Mouse (Mus musculus) Patski (cell line): ENCODE measurements at regions not wholly inside any gene's neighbourhood (a gene's known extent, or its start where the extent isn't known, plus 50 kb on each side); places are given as distances from the start of the nearest gene placed in this dataset.

Experiments used
- ATAC-seq: fragments of 100-300 bp; one replicate; pipeline ENCODE4 v1.8.0; 2021
- CTCF ChIA-PET: fragments of 350-600 bp; sonication (Branson Sonifier 250); formaldehyde crosslinking; loops from one replicate; lab custom pipeline; 2022; ENCODE audit warnings: inconsistent platforms; lab: Charles Lee
- POLR2A ChIA-PET: fragments of 350-600 bp; sonication (Branson Sonifier 250); formaldehyde crosslinking; loops from one replicate; lab custom pipeline; 2022; ENCODE audit warnings: antibody characterized with exemption, inconsistent platforms; lab: Charles Lee
- DNase-seq: peaks from one replicate; pipeline ENCODE4 v3.0.0-alpha.2; 2011; ENCODE audit warnings: low read depth, low spot score
- H3K27me3 ChIP-seq: fragments of 371-371 bp; one replicate; pipeline ENCODE4 v1.5.1; 2021
- CTCF ChIP-seq: fragments of 100-300 bp; IDR thresholded peaks from one replicate; pipeline ENCODE4 v1.5.1; 2021
- in situ Hi-C: fragments of 300-500 bp; cut with MboI; formaldehyde crosslinking; loops from 3 replicates; pipeline ENCODE4 v1.11.1; 2018; ENCODE audit warnings: low pct_unique_long_range_greater_than_20kb, mixed read lengths

DNA sequence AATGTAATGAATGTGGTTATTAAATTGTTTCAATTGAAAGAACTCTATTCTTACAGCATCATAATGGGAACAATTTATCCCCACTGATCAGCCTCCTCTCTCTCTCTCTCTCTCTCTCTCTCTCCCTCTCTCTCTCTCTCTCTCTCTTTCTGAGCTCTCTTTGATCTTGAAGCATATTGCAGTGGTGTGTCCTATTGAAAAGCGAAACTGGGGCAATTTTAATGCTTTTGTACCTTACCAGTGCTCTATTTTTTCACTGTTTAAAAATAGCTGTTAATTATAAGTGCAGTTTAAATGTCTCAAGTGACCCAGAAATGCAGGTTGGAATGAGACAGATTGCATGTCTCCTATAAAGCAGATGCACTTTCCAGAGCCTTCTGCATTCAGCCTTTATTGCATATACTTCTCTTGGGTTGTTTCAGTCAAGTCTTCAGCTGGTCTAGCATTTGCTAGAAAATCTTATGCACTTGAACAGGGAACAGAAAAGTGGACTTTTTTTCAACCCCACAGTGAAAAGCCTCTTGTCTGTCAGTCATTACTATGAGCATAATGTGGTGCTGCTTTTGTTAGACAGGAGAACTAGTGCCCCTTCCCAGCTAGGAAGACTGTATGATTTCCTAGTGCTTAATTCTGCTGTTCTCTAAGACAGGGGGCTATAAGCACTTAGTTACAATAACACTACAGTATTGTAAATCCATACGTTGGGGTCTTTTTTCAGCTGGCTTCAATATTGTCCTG is 251.9 kb upstream of the Nr2f1 start:
- TF ChIP-seq CTCF, result no peak
- ATAC-seq (no peak), DNase-seq (no peak)
- in situ Hi-C loops, result no loop called here
- CTCF ChIA-PET, result interaction anchor here (0.6 to 1.8 kb wide), 3 partner anchors 20 to 1426 kb away, joined by 3 to 5 read pairs (median 4); no protein-coding TSS in a partner anchor
- POLR2A ChIA-PET, result no interaction called here
- peaks cover 13% of the 10 kb centered on the region for H3K27me3 ChIP-seq

DNA sequence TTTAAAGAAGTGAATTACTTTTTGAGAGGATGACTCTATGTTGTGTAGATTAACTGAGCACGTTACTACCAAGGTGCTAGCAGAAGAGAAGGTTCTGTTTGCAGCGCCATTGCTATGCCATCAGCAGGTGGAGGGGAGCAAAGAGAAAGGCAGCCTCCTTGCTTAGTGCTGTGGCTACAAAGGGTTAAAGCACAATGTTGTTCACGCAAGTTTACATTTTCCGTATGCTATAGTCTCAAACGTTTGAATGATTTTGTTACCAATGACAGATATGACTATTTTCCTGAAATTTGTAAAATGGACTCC is 247.1 kb upstream of the Nr2f1 start:
- peaks cover 13% of the 10 kb centered on the region for H3K27me3 ChIP-seq
- no peak for TF ChIP-seq CTCF
- DNase-seq (no peak), ATAC-seq (no peak)
- ChIA-PET CTCF (no interaction called here), POLR2A (no interaction called here)
- in situ Hi-C loops, result no loop called here

DNA sequence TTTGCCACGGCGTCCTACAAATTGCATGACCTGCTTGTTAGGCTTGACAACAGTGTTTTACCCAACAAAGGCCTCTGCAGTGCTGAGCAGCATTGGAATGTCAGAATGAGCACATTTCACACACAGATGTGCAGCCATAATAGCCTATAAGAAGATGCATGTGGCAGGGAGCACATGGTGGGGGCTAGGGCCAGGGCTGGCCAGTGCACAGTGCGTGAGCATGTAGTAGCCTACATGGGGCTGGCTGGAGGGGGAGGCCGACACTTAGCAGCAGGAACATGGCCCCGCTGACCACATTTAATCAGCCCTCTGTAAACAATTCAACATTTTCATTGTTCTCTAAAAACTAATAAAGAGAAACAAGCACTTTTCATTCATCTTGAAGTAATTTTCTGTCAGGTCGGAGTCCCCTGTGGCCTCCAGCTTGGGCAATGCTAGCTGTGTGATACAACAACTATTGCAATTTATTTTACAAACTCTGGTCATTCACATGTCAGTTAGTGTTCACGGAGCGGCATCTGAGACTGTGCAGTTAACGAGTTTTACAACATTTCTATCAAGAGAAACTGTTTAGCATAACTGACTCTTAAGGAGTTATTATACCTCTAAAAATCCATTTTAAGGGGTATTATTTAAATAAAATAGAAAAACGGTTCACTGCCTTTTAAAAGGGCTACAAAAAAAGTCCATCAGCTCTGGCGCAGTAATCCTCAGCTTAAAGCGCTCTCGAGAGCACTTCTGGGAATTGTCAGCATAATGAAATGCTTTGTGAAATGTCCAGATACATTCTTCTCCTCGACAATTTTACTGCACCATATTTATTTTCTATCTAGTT is 246.6 kb upstream of the Nr2f1 start:
- ATAC-seq, result no peak
- H3K27me3 ChIP-seq, result peaks cover 13% of the 10 kb centered on the region
- CTCF ChIA-PET, result interaction anchor here (1.0 kb wide), 1 partner anchor 8 kb away, joined by 3 read pairs; no protein-coding TSS in a partner anchor
- in situ Hi-C loops, result no loop called here
- POLR2A ChIA-PET, result no interaction called here
- TF ChIP-seq CTCF, result no peak
- no peak for DNase-seq

DNA sequence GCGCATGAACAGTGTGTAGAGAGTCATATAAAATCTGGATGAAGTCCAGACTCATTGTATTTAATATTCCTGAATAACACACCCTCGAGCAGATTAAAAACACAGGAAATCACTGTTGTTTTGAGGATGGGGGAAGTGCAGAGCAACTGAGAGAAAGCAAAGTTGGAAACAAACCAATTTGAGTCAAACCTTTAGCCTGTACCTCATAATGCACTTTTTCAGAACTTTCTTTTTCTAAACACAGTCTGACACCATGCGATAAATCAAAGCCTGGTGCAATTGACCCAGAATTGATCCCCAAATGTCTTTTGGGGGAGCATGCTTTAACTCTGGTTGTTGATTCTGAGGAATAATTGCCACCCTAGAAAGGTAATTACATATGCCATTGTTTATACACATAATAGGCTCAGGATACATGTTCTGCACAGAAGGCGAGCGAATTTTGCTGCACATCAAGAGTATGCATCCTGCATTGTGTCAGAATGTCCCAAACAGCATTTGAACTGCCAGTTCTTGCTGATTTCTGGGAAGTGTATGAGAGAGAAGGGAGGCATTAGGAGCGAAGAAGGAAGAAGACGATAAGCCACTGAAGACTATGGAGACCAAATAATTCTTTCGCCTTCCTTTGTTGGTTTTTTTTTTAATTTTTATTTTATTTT is 245.3 kb upstream of the Nr2f1 start:
- POLR2A ChIA-PET, result no interaction called here
- ATAC-seq (no peak), DNase-seq (no peak)
- H3K27me3 ChIP-seq, result peaks cover 2% of the 10 kb centered on the region
- TF ChIP-seq CTCF, result no peak
- in situ Hi-C loops, result no loop called here
- CTCF ChIA-PET, result interaction anchor here (1.0 kb wide), 1 partner anchor 9 kb away, joined by 3 read pairs; no protein-coding TSS in a partner anchor

DNA sequence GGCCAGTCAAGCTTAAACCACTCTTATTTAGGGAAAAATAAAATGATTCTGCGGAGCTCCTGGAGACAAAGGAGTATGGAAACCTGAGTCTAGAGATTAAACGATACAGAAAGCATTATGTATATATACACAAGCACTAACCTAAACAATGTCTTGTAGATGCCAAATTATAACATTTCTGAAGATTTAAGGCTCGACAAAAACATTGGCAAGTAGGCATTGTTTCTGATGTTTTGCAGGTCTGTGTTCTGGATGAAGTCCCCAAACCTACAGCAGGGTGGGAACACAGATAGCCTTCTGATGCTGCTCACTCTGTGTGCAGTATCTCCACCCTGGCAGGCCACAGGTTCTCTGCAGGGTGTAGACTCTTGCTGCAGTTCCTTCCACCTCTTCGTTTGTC is 228.9 kb upstream of the Nr2f1 start:
- no peak for TF ChIP-seq CTCF
- CTCF ChIA-PET, result no interaction called here
- POLR2A ChIA-PET, result no interaction called here
- no peaks in the 10 kb centered on the region for H3K27me3 ChIP-seq
- no peak for ATAC-seq
- in situ Hi-C loops, result no loop called here
- DNase-seq, result no peak

DNA sequence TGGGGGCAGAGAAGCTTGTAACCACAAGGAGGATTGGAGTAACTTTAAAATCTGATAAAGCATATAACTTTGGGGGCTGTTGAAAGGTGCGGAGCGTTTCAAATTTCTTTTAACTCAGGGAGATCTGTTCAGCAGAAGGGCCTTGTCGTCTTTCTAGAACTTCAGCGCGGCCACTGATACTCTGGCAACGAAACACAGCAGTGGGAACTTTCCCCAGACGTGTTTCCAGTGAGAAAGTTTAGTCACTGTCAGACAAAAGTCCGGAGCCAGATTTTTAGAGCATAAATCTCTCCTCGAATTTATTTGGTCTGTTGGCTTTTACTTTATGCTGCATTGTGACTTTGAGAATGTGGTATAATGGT is 228.5 kb upstream of the Nr2f1 start:
- DNase-seq, result no peak
- ATAC-seq, result no peak
- in situ Hi-C loops, result no loop called here
- CTCF ChIA-PET, result no interaction called here
- no peaks in the 10 kb centered on the region for H3K27me3 ChIP-seq
- POLR2A ChIA-PET, result no interaction called here
- TF ChIP-seq CTCF, result no peak

DNA sequence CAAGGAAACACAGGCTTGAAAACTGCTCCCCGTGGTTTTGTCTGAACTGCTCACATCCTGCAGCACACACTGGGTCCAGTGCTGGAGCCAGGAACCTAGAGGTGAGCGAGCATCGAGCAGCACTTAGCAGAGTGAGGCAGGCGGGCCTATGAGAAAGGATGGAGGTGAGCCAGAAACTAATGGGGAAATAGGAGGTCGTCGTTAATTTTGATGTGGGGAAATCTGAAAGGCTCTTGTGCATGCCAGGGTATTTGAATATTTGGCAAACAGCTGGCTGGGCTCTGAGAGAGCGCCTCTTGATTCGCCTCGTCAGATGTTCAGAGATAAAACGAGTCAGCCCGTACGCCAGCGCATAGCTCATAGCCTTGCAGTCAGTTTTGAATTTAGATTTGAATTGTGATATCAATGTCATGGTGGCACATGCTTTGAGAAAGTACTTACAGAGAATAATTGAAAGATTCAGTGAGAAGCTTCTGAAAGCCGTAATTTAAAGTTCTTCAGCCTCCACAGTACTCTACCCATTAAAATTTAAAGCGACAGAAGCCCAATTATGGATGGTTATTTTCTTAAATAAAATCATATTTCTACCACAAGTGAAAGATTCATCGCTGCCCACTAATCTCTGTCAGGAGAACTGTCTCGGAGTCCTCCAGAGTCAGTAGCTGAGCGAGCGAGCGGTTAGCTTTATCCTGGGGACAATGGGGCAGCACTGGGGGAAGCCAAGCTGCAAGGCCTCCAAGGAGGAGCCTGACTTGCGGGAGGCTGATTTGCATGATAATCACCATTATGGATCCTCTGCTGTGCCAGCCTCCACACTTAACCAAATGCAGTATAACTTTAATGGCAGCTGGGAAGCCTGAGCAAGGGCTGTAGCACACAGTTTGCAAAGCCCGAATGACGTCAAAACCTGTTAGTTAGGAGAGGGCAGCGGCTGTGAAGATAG is 227.9 kb upstream of the Nr2f1 start:
- no peaks in the 10 kb centered on the region for H3K27me3 ChIP-seq
- ATAC-seq (no peak), DNase-seq (no peak)
- in situ Hi-C loops, result no loop called here
- TF ChIP-seq CTCF, result no peak
- CTCF ChIA-PET, result no interaction called here
- POLR2A ChIA-PET, result no interaction called here

DNA sequence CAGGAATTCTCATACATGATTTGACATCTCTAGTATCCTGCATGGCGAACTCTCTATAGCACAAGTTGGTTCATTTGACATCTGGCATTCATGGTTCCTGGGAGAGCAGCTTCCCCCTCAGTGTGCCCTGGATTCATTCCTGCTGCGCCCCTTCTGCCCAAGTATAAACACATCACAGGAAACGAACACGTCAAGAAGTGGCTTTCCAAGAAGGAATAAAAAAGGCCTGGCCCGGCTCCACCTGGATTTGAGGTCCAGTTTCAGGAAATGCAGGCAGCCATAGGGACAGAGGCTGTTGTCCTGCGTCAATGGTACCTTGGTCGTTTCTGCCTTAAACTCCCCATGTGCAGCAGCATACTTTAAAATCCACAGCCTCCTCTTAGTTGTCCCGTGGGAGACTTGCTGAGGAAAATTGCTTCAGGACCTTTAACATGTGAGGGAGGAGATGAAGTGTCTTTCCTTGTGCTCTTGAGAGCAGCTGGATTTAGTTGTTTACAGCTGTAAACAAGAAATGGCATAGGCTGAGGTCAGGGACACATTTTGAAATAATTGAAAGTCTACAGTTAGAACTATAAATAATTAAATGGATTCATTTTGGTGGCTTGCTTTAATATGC is 226.9 kb upstream of the Nr2f1 start:
- TF ChIP-seq CTCF, result no peak
- DNase-seq (no peak), ATAC-seq (no peak)
- ChIA-PET POLR2A (no interaction called here), CTCF (no interaction called here)
- in situ Hi-C loops, result no loop called here
- H3K27me3 ChIP-seq, result no peaks in the 10 kb centered on the region

DNA sequence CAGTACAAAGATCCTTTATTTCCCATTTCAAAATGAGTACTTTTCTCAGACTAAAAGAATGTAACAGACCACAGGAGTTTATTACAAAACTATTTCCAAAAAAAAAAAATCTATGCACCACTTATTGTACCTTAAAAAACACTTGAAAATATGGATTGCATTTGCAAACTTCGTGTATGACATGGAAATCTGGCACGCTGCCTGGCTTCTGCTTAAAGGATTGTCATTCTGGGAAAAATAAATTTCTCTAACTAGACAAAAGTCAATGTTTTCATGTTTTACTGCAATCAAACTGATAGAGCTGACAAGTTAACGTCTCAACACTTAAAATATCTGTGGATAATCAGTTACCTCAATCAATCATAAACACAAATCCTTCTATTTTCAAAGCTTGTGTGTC is 205.5 kb upstream of the Nr2f1 start:
- CTCF ChIA-PET, result no interaction called here
- no peak for TF ChIP-seq CTCF
- POLR2A ChIA-PET, result no interaction called here
- DNase-seq, result no peak
- H3K27me3 ChIP-seq, result peaks cover 11% of the 10 kb centered on the region
- in situ Hi-C loops, result no loop called here
- ATAC-seq, result no peak

DNA sequence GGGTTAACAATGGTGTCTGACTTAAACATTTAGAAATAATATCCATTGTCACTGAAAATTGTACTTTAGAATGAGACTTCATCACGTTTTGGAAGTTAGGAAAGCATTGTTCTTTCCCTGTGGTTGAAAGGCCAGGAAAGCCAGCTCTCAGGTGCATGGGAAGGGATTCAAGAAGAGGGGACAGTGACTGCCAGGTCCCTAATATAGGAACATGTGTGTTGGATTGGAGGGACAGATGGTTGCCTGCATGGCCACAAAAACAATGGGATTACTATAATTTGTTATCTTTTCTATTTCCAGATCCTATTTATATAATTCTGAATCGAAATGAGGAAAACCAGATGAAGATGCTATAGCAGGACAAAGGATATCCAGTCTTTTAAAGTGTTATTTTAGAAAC is 184.2 kb upstream of the Nr2f1 start:
- POLR2A ChIA-PET, result no interaction called here
- DNase-seq, result no peak
- no peaks in the 10 kb centered on the region for H3K27me3 ChIP-seq
- in situ Hi-C loops, result no loop called here
- ATAC-seq, result no peak
- CTCF ChIA-PET, result no interaction called here
- TF ChIP-seq CTCF, result no peak
